ENCODE assay signal across 17 mouse cellular contexts in the genomic region with DNA sequence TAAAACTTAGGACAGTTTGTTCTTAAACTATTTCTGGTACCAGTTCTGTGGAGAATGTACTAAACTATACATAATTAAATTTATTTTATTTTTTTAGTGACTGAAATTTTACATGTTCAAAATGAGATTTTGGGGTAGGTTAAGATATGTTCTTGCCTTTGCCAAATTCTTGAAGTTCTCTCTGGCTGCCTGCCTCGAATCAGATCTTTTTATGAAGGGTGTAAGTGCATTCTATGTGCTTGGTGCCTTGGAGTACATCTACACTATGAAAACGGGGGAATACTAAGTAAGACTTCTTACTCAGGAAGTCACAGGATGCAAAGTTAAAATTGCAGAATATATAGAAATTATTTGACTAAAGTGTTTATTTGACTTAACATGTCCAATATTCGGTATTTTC.
DNase-seq lines count a peak whose midpoint lies in the region; ATAC-seq lines count a peak whose summit lies in the region.
"Had no signal": no experiment of that assay in that cellular context is flagged by ENCODE, and none has a peak within 500 bp of the region (broad histone marks: within the 10 kb centered on the region; RNA-seq: fewer than 3 reads in every experiment).

No protein-coding gene starts in this region.

- 80% methylated on average over 3 of the region's 3 CpGs for WGBS in hindbrain, embryonic 15.5 days
- 88% methylated on average over 3 of the region's 3 CpGs for WGBS in hindbrain, embryonic 13.5 days
- WGBS in midbrain, embryonic 14.5 days, result 86% methylated on average over 3 of the region's 3 CpGs
- WGBS in midbrain, embryonic 10.5 days, result 87% methylated on average over 3 of the region's 3 CpGs
- WGBS in midbrain, embryonic 15.5 days, result 79% methylated on average over 3 of the region's 3 CpGs

- H3K9ac ChIP-seq in hindbrain, embryonic 15.5 days, result no peak overlapping the region
- H3K9ac ChIP-seq in hindbrain, embryonic 13.5 days, result no peak overlapping the region
- H3K9ac ChIP-seq in midbrain, embryonic 14.5 days (replicated peaks; ENCODE audit: low read length), result no peak overlapping the region
- no peak overlapping the region for H3K9ac ChIP-seq in midbrain, embryonic 15.5 days
- H3K9ac ChIP-seq: embryonic facial prominence, embryonic 12.5 days; heart, embryonic 13.5 days; hindbrain, embryonic 12.5 days had no signal

- H3K9me3 ChIP-seq in hindbrain, embryonic 15.5 days, result no peaks in the 10 kb centered on the region
- H3K9me3 ChIP-seq in hindbrain, embryonic 13.5 days, result no peaks in the 10 kb centered on the region
- H3K9me3 ChIP-seq in midbrain, embryonic 14.5 days (ENCODE audit: control insufficient read depth, low read length), result no peaks in the 10 kb centered on the region
- H3K9me3 ChIP-seq in midbrain, embryonic 10.5 days (replicated peaks), result no peaks in the 10 kb centered on the region
- no peaks in the 10 kb centered on the region for H3K9me3 ChIP-seq in midbrain, embryonic 15.5 days
- H3K9me3 ChIP-seq: embryonic facial prominence, embryonic 12.5 days; heart, embryonic 13.5 days; hindbrain, embryonic 12.5 days had no signal

- H3K4me1 ChIP-seq in hindbrain, embryonic 15.5 days (replicated peaks), result peaks cover 4% of the 10 kb centered on the region; the same call in 1 of the 2 replicates
- H3K4me1 ChIP-seq in hindbrain, embryonic 13.5 days (replicated peaks), result peaks cover 15% of the 10 kb centered on the region
- H3K4me1 ChIP-seq in midbrain, embryonic 14.5 days (ENCODE audit: control insufficient read depth, insufficient read depth, low read length), result peaks cover 23% of the 10 kb centered on the region
- H3K4me1 ChIP-seq in midbrain, embryonic 10.5 days, result peaks cover 29% of the 10 kb centered on the region
- H3K4me1 ChIP-seq in midbrain, embryonic 15.5 days, result peaks cover 15% of the 10 kb centered on the region
- H3K4me1 ChIP-seq: embryonic facial prominence, embryonic 12.5 days had no signal

- no peak overlapping the region for H3K4me3 ChIP-seq in hindbrain, embryonic 15.5 days
- no peak overlapping the region for H3K4me3 ChIP-seq in hindbrain, embryonic 13.5 days
- H3K4me3 ChIP-seq in midbrain, embryonic 14.5 days (replicated peaks; ENCODE audit: low read depth, low read length), result no peak overlapping the region
- H3K4me3 ChIP-seq in midbrain, embryonic 10.5 days, result no peak overlapping the region
- no peak overlapping the region for H3K4me3 ChIP-seq in midbrain, embryonic 15.5 days
- H3K4me3 ChIP-seq: embryonic facial prominence, embryonic 12.5 days; heart, embryonic 13.5 days; hindbrain, embryonic 12.5 days had no signal

- H3K27ac ChIP-seq in hindbrain, embryonic 15.5 days (replicated peaks), result peak overlapping the region; percentile 74; the same call in 1 of the 2 replicates
- H3K27ac ChIP-seq in hindbrain, embryonic 13.5 days, result no peak overlapping the region
- H3K27ac ChIP-seq in midbrain, embryonic 14.5 days (replicated peaks; ENCODE audit: low read depth, low read length), result peak overlapping the region; percentile 88; the same call in 1 of the 2 replicates
- H3K27ac ChIP-seq in midbrain, embryonic 10.5 days (replicated peaks), result no peak overlapping the region
- H3K27ac ChIP-seq in midbrain, embryonic 15.5 days, result peak overlapping the region; percentile 88
- H3K27ac ChIP-seq: embryonic facial prominence, embryonic 12.5 days; heart, embryonic 13.5 days had no signal

- no peak for ATAC-seq in hindbrain, embryonic 15.5 days (ENCODE audit: low FRiP score, low read depth)
- ATAC-seq in hindbrain, embryonic 13.5 days (ENCODE audit: low FRiP score), result no peak
- no peak for ATAC-seq in midbrain, embryonic 14.5 days (ENCODE audit: low FRiP score, low TSS enrichment)
- ATAC-seq in midbrain, embryonic 15.5 days (replicated peaks), result no peak

- H3K4me2 ChIP-seq in hindbrain, embryonic 15.5 days, result peak overlapping the region; percentile 25; the same call in 1 of the 2 replicates
- H3K4me2 ChIP-seq in hindbrain, embryonic 13.5 days, result no peak overlapping the region
- no peak overlapping the region for H3K4me2 ChIP-seq in midbrain, embryonic 14.5 days (ENCODE audit: low read length)
- no peak overlapping the region for H3K4me2 ChIP-seq in midbrain, embryonic 15.5 days
- H3K4me2 ChIP-seq: embryonic facial prominence, embryonic 12.5 days had no signal

- H3K27me3 ChIP-seq in hindbrain, embryonic 15.5 days, result peaks cover 10% of the 10 kb centered on the region; the same call in 1 of the 2 replicates
- peaks cover 17% of the 10 kb centered on the region; the same call in 1 of the 2 replicates for H3K27me3 ChIP-seq in hindbrain, embryonic 13.5 days
- H3K27me3 ChIP-seq in midbrain, embryonic 14.5 days (ENCODE audit: control insufficient read depth, insufficient read depth, low read length), result no peaks in the 10 kb centered on the region
- H3K27me3 ChIP-seq in midbrain, embryonic 10.5 days (ENCODE audit: low read depth, poor library complexity, severe bottlenecking), result no peaks in the 10 kb centered on the region
- H3K27me3 ChIP-seq in midbrain, embryonic 15.5 days (replicated peaks), result no peaks in the 10 kb centered on the region
- H3K27me3 ChIP-seq: heart, embryonic 13.5 days had no signal

- no peaks in the 10 kb centered on the region for H3K36me3 ChIP-seq in hindbrain, embryonic 15.5 days
- H3K36me3 ChIP-seq in hindbrain, embryonic 13.5 days, result no peaks in the 10 kb centered on the region
- no peaks in the 10 kb centered on the region for H3K36me3 ChIP-seq in midbrain, embryonic 14.5 days (ENCODE audit: control insufficient read depth, insufficient read depth, low read length)
- H3K36me3 ChIP-seq in midbrain, embryonic 10.5 days, result no peaks in the 10 kb centered on the region
- no peaks in the 10 kb centered on the region for H3K36me3 ChIP-seq in midbrain, embryonic 15.5 days (replicated peaks)
- H3K36me3 ChIP-seq: embryonic facial prominence, embryonic 12.5 days; heart, embryonic 13.5 days; hindbrain, embryonic 12.5 days had no signal

- no peak for DNase-seq in midbrain, embryonic 14.5 days
- DNase-seq in midbrain, embryonic 10.5 days (ENCODE audit: low spot score), result no peak
- no peak for DNase-seq in layer of hippocampus, postnatal 36 days
- no peak for DNase-seq in lung, postnatal 10 days
- DNase-seq: adrenal gland, adult 2 months; adrenal gland, postnatal 25 days; cerebellum, adult 11-12 months; cerebellum, adult 9-10 months; gastrocnemius, postnatal 36 days; heart, adult 11 months; heart, postnatal 36 days had no signal

Comparison
In these comparisons a context has a peak if more than half of its experiments do, and no peak if none do; other contexts are left out.
1. H3K27ac ChIP-seq: peak in hindbrain, embryonic 15.5 days (single experiment), midbrain, embryonic 14.5 days (single experiment) and midbrain, embryonic 15.5 days (single experiment); none in hindbrain, embryonic 13.5 days (single experiment) and midbrain, embryonic 10.5 days (single experiment).